Comparison of ENCODE assay signal across 7 mouse cellular contexts in the genomic region with DNA sequence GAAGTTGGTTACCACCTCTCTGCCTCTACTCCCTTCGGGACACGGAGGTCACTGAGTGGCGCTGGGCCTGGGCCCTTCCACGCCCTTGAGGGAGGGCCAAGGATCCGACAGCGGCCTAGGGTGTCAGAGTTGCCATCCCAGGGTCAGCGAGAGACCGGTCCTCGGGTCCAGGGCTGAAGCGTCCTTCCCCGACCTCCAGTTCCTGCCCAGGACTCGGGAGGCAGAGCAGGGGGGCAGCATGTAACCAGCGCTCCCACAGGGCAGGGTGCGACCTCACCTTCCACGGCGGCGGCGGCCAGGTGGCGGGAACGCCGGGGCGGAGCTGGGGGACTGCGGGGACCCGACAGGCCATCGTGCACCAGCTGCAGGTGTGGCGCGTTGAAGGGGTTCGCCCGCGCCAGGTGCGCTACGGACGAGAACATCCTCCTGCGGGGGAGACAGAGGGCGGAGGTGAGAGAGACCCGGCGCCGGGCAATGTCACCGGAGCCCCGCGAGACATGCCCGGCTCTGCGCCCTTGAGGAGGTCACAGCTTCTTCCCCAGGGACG. TPM values are rescaled to one million over a fixed set of nuclear protein-coding genes. Genes with fewer than 3 reads are reported as not detected.
DNase-seq lines count a peak whose midpoint lies in the region; ATAC-seq and TF ChIP-seq lines count a peak whose summit lies in the region.

No protein-coding gene starts in this region.

- peak overlapping the region; percentile 60 for H3K4me2 ChIP-seq in heart, embryonic 16.5 days (ENCODE audit: low read depth, low read length)
- H3K4me2 ChIP-seq in limb, embryonic 11.5 days (ENCODE audit: low read depth, severe bottlenecking) = peak overlapping the region; percentile 69

- peak; percentile 30 for DNase-seq in ES-CJ7 (ENCODE audit: low read depth, low spot score)
- no peak for DNase-seq in limb, embryonic 11.5 days (ENCODE audit: low spot score)
- DNase-seq in spleen, postnatal 4 days (ENCODE audit: low spot score in 2 of 2) = peak; percentile 61 to 85

- no peaks in the 10 kb centered on the region for H3K27me3 ChIP-seq in heart, embryonic 16.5 days (ENCODE audit: control insufficient read depth, insufficient read depth, low read length)
- no peaks in the 10 kb centered on the region for H3K27me3 ChIP-seq in limb, embryonic 11.5 days (ENCODE audit: control insufficient read depth, insufficient read depth, low read length)

- TF ChIP-seq CTCF in embryonic fibroblast, embryonic 13.5 days (IDR thresholded peaks at IDR 0.05; ENCODE audit: borderline replicate concordance, insufficient read depth, low read length) = no peak

- H3K4me1 ChIP-seq in embryonic fibroblast, embryonic 13.5 days (ENCODE audit: control insufficient read depth, insufficient read depth, low read length) = peaks cover 4% of the 10 kb centered on the region; the same call in 1 of the 2 replicates
- peaks cover 24% of the 10 kb centered on the region for H3K4me1 ChIP-seq in heart, embryonic 16.5 days (ENCODE audit: control insufficient read depth, insufficient read depth, low read length)
- peaks cover 7% of the 10 kb centered on the region; the same call in 1 of the 2 replicates for H3K4me1 ChIP-seq in limb, embryonic 11.5 days (ENCODE audit: control insufficient read depth, insufficient read depth, low read length)

- H3K9ac ChIP-seq in heart, embryonic 16.5 days (ENCODE audit: low read length) = peak overlapping the region; percentile 100
- peak overlapping the region; percentile 94 for H3K9ac ChIP-seq in limb, embryonic 11.5 days (ENCODE audit: low read length)

- peaks cover 33% of the 10 kb centered on the region for H3K36me3 ChIP-seq in heart, embryonic 16.5 days (ENCODE audit: control insufficient read depth, insufficient read depth)
- H3K36me3 ChIP-seq in limb, embryonic 11.5 days (ENCODE audit: control insufficient read depth, insufficient read depth, low read length) = peaks cover 14% of the 10 kb centered on the region

- ATAC-seq in activated CD4-positive, CD25-positive, alpha-beta regulatory T cell, adult 4 months = peak; percentile 29
- ATAC-seq in heart, embryonic 16.5 days (replicated peaks; ENCODE audit: extremely low read depth, insufficient read depth, low FRiP score) = peak; percentile 52
- peak; percentile 63 for ATAC-seq in limb, embryonic 11.5 days (ENCODE audit: insufficient number of reproducible peaks, low FRiP score, low TSS enrichment, low read depth)
- ATAC-seq in megakaryocyte-erythroid progenitor cell, adult 5-6 weeks (replicated peaks; ENCODE audit: low FRiP score, low TSS enrichment, poor library complexity, severe bottlenecking) = peak; percentile 52

- peak; percentile 36; the same call in 1 of the 2 replicates for TF ChIP-seq POLR2A in embryonic fibroblast, embryonic 13.5 days (IDR thresholded peaks at IDR 0.05; ENCODE audit: low read depth, low read length)

- peak overlapping the region; percentile 81 for H3K27ac ChIP-seq in embryonic fibroblast, embryonic 13.5 days (ENCODE audit: insufficient read depth, low read length)
- H3K27ac ChIP-seq in heart, embryonic 16.5 days (ENCODE audit: low read length) = peak overlapping the region; percentile 97
- H3K27ac ChIP-seq in limb, embryonic 11.5 days (replicated peaks; ENCODE audit: low read depth, low read length) = peak overlapping the region; percentile 80

- under 1% methylated on average over 35 of the region's 44 CpGs for whole genome bisulfite sequencing in heart, embryonic 16.5 days
- WGBS in limb, embryonic 11.5 days = under 1% methylated on average over 44 of the region's 44 CpGs

- no peaks in the 10 kb centered on the region for H3K9me3 ChIP-seq in heart, embryonic 16.5 days (replicated peaks; ENCODE audit: control insufficient read depth, low read length)
- H3K9me3 ChIP-seq in limb, embryonic 11.5 days (ENCODE audit: control insufficient read depth, low read length) = no peaks in the 10 kb centered on the region

- H3K4me3 ChIP-seq in embryonic fibroblast, embryonic 13.5 days (ENCODE audit: insufficient read depth, low read length) = peak overlapping the region; percentile 87
- H3K4me3 ChIP-seq in heart, embryonic 16.5 days (ENCODE audit: low read length) = peak overlapping the region; percentile 100
- H3K4me3 ChIP-seq in limb, embryonic 11.5 days (ENCODE audit: low read depth, low read length) = peak overlapping the region; percentile 99

RNA-seq across cellular contexts. Expression of gene Slc25a3, which starts 0.5 kb away (rescaled TPM):
- polyA plus RNA-seq in activated CD4-positive, CD25-positive, alpha-beta regulatory T cell, adult 4 months (2017; shearing (Covaris generic)) = 100 to 1,000 TPM; 268 TPM
- 590 and 652 TPM in 2 replicates for polyA plus RNA-seq in embryonic fibroblast, embryonic 13.5 days (2011; ENCODE audit: insufficient read length, low read depth, missing spikeins)
- 1,186 and 1,208 TPM in 2 replicates for polyA plus RNA-seq in heart, embryonic 16.5 days (2015; fragmentation: Nextera tagmentation; extraction: Ambion mirVana)
- 450 and 461 TPM in 2 replicates for polyA plus RNA-seq in limb, embryonic 11.5 days (2014; fragmentation: Nextera tagmentation; extraction: Ambion mirVana)
- 582 and 663 TPM in 2 replicates for total RNA-seq in megakaryocyte-erythroid progenitor cell, adult 5-6 weeks (2014; fragmentation: Nextera tagmentation)
- total RNA-seq in megakaryocyte-erythroid progenitor cell, adult 5-6 weeks (2017) = 247 and 338 TPM in 2 replicates

RNA-seq across cellular contexts. Expression of gene Ikbip, which starts 40.6 kb away (rescaled TPM):
- polyA plus RNA-seq in activated CD4-positive, CD25-positive, alpha-beta regulatory T cell, adult 4 months (2017; shearing (Covaris generic)) = 1 to 10 TPM; 4.3 to 4.8 TPM
- 141 and 146 TPM in 2 replicates for polyA plus RNA-seq in embryonic fibroblast, embryonic 13.5 days (2011; ENCODE audit: insufficient read length, low read depth, missing spikeins)
- 31.6 and 39.3 TPM in 2 replicates for polyA plus RNA-seq in heart, embryonic 16.5 days (2015; fragmentation: Nextera tagmentation; extraction: Ambion mirVana)
- polyA plus RNA-seq in limb, embryonic 11.5 days (2014; fragmentation: Nextera tagmentation; extraction: Ambion mirVana) = 25.3 and 27.1 TPM in 2 replicates
- 11.6 and 16.3 TPM in 2 replicates for total RNA-seq in megakaryocyte-erythroid progenitor cell, adult 5-6 weeks (2014; fragmentation: Nextera tagmentation)
- 17.2 and 38.2 TPM in 2 replicates for total RNA-seq in megakaryocyte-erythroid progenitor cell, adult 5-6 weeks (2017)

RNA-seq across cellular contexts. Expression of gene Apaf1, which starts 40.8 kb away (rescaled TPM):
- 10 to 100 TPM; 12.1 to 18.2 TPM for polyA plus RNA-seq in activated CD4-positive, CD25-positive, alpha-beta regulatory T cell, adult 4 months (2017; shearing (Covaris generic))
- 48.9 and 53.9 TPM in 2 replicates for polyA plus RNA-seq in embryonic fibroblast, embryonic 13.5 days (2011; ENCODE audit: insufficient read length, low read depth, missing spikeins)
- polyA plus RNA-seq in heart, embryonic 16.5 days (2015; fragmentation: Nextera tagmentation; extraction: Ambion mirVana) = 8.5 and 9.8 TPM in 2 replicates
- polyA plus RNA-seq in limb, embryonic 11.5 days (2014; fragmentation: Nextera tagmentation; extraction: Ambion mirVana) = 29.1 and 33.0 TPM in 2 replicates
- 37.1 and 44.9 TPM in 2 replicates for total RNA-seq in megakaryocyte-erythroid progenitor cell, adult 5-6 weeks (2014; fragmentation: Nextera tagmentation)
- total RNA-seq in megakaryocyte-erythroid progenitor cell, adult 5-6 weeks (2017) = 20.9 and 24.3 TPM in 2 replicates

RNA-seq across cellular contexts. Expression of gene Tmpo, which starts 57.8 kb away (rescaled TPM):
- 10 to 100 TPM; 51.5 to 69.5 TPM for polyA plus RNA-seq in activated CD4-positive, CD25-positive, alpha-beta regulatory T cell, adult 4 months (2017; shearing (Covaris generic))
- 97.8 and 164 TPM in 2 replicates for polyA plus RNA-seq in embryonic fibroblast, embryonic 13.5 days (2011; ENCODE audit: insufficient read length, low read depth, missing spikeins)
- polyA plus RNA-seq in heart, embryonic 16.5 days (2015; fragmentation: Nextera tagmentation; extraction: Ambion mirVana) = 148 and 153 TPM in 2 replicates
- polyA plus RNA-seq in limb, embryonic 11.5 days (2014; fragmentation: Nextera tagmentation; extraction: Ambion mirVana) = 359 and 371 TPM in 2 replicates
- total RNA-seq in megakaryocyte-erythroid progenitor cell, adult 5-6 weeks (2014; fragmentation: Nextera tagmentation) = 267 and 268 TPM in 2 replicates
- 469 and 547 TPM in 2 replicates for total RNA-seq in megakaryocyte-erythroid progenitor cell, adult 5-6 weeks (2017)
